Mouse (Mus musculus): Measurements from ENCODE around the gene Mospd3.

- no peak for TF ChIP-seq POLR2A (IDR thresholded peaks at IDR 0.05; ENCODE audit: borderline replicate concordance, low read depth, low read length)
- no peak for TF ChIP-seq CTCF (IDR thresholded peaks at IDR 0.05; ENCODE audit: low read depth, low read length)
Observed at GRCm38 (mm10) chr5:137569665-137570064, 31.2 kb downstream of the Mospd3 start, which contains the start of gene Tfr2.
